Mouse (Mus musculus) erythroblast, embryonic 14.5 days (primary cell): Measurements from ENCODE around the gene Erg. TPM values are rescaled to one million over a fixed set of nuclear protein-coding genes. Genes with fewer than 3 reads are reported as not detected.

Experiments used
- H3K27me3 ChIP-seq: 2 replicates; pipeline ENCODE4 v1.6.1; 2012; ENCODE audit warnings: inconsistent platforms; ENCODE audit not compliant: control insufficient read depth
- H3K36me3 ChIP-seq: 2 replicates; pipeline ENCODE4 v1.6.1; 2012; ENCODE audit warnings: mild to moderate bottlenecking, inconsistent platforms; ENCODE audit not compliant: control insufficient read depth
- H3K4me1 ChIP-seq: 2 replicates; pipeline ENCODE4 v1.6.1; 2012; ENCODE audit warnings: inconsistent platforms; ENCODE audit not compliant: control insufficient read depth
- H3K4me3 ChIP-seq: replicated peaks from 2 replicates; pipeline ENCODE3; 2012; ENCODE audit warnings: moderate library complexity, mild to moderate bottlenecking, inconsistent platforms
- H3K9me3 ChIP-seq: 2 replicates; pipeline ENCODE4 v1.6.1; 2012; ENCODE audit warnings: low read length, inconsistent platforms, mixed read lengths; ENCODE audit not compliant: control insufficient read depth
- GATA1 ChIP-seq: IDR thresholded peaks from 2 replicates; pipeline ENCODE4 v1.6.1; 2012; ENCODE audit warnings: low read length, inconsistent platforms, mixed read lengths
- TAL1 ChIP-seq: IDR thresholded peaks from 3 replicates; pipeline ENCODE4 v1.6.1; 2012; ENCODE audit warnings: low read length, inconsistent platforms, mixed read lengths
- polyA plus RNA-seq: library from polyadenylated mRNA; stranded (reverse); fragments of >175 nt; gene quantifications from 2 replicates; pipeline ENCODE4 v1.2.3, GENCODE M21; 2012

Gene Erg
- polyA plus RNA-seq, 1 experiment = not detected

- Histone ChIP-seq H3K9me3 (peaks cover 15% of the 10 kb centered on the region), H3K36me3 (no peaks in the 10 kb centered on the region), H3K27me3 (no peaks in the 10 kb centered on the region), H3K4me3 (no peak overlapping the region), H3K4me1 (no peaks in the 10 kb centered on the region)
- no peak for TF ChIP-seq GATA1
- no peak for TF ChIP-seq TAL1
Measured at GRCm38 (mm10) chr16:95596884-95597577, 10.6 kb upstream of the Erg start.

DNA sequence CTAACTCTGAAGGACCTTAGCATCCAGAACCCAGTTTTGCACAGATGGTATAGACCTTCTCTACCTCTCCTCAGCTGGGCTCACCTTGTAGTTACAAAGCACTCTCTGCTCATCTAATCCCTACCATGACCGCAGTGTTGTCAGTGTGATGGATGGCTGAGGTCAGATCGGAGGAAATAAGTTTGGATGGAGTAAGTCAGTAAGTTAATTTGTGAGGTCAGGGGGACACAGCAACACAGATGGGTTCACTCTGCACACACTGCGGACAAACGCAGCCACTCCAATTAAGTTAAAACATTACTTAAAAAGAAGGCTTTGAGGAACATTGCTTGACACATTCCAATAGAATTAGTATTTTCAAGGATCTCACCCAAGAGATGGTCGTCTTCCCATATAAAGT lies 2.5 kb upstream of the Erg start:
- TF ChIP-seq GATA1 (no peak), TAL1 (no peak)
- no peaks in the 10 kb centered on the region for H3K36me3 ChIP-seq
- no peaks in the 10 kb centered on the region; the same call in none of the 2 replicates for H3K9me3 ChIP-seq
- H3K4me1 ChIP-seq = no peaks in the 10 kb centered on the region
- H3K27me3 ChIP-seq = peaks cover 31% of the 10 kb centered on the region
- H3K4me3 ChIP-seq = no peak overlapping the region

DNA sequence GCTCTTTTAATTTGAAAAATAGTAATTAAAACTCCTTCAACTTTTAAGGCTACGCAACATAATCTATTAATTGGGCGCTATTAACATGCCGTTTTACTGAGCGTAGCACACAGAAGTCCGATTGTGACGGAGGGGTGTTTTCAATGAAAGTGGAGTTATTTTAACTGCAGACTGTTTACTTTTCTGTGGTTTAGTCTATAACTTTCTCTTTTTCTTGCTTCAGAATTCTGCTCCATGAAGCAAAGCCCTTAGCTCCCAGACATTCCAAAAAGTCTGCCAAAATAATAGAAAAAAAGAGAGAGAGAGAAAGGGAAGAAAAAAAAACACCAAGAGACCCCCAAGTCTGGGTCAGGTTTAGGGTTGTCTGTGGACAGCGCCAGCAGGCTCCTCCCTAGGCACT lies 333 bp upstream of the Erg start:
- Histone ChIP-seq H3K4me3 (no peak overlapping the region), H3K9me3 (no peaks in the 10 kb centered on the region), H3K36me3 (no peaks in the 10 kb centered on the region), H3K27me3 (peaks cover 38% of the 10 kb centered on the region), H3K4me1 (no peaks in the 10 kb centered on the region)
- no peak for TF ChIP-seq TAL1
- TF ChIP-seq GATA1 = no peak

GRCm38 (mm10) chr16:95585541-95586310 lies 667 bp downstream of the Erg start:
- Histone ChIP-seq H3K9me3 (no peaks in the 10 kb centered on the region), H3K4me1 (no peaks in the 10 kb centered on the region), H3K4me3 (no peak overlapping the region), H3K27me3 (peaks cover 38% of the 10 kb centered on the region), H3K36me3 (no peaks in the 10 kb centered on the region)
- no peak for TF ChIP-seq TAL1
- no peak for TF ChIP-seq GATA1

DNA sequence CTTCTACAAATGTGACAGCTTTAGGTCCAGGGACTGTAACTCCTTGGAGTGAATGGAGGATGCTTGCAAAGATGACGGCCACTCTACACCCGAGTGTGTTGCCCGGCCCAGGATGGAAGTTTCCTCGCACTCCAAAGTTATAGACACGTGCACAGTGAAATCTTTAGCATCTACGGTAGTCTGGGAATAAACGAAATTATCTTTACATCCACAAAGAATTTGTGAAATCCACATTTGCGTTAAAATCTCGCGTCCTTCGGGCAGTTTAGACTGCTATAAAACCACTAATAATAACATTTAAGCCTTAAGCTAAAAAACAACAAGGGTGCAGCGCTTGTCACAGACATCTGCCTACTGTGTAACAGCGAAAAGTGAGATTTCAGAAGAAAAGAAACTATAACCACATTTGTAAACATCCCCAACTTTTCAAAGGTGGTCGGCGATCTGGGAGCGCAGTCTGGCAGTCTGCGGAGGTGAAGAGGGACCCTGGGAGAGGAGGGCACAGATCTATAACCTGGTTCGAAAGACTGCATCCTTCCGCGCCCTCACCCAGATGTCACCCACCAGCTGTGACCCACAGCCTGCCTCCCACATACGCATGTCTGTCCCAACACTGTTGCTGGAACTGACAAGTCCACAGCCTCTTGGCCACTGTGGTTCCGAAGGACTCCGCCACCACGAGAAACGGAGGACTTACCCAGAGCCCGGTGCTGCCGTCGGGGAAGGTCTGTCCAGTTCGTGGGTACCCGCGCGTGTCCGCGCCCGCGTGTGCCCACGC lies 1.5 kb downstream of the Erg start:
- Histone ChIP-seq H3K4me1 (no peaks in the 10 kb centered on the region), H3K9me3 (no peaks in the 10 kb centered on the region), H3K27me3 (peaks cover 38% of the 10 kb centered on the region), H3K4me3 (no peak overlapping the region), H3K36me3 (no peaks in the 10 kb centered on the region)
- no peak for TF ChIP-seq TAL1
- TF ChIP-seq GATA1 = no peak

DNA sequence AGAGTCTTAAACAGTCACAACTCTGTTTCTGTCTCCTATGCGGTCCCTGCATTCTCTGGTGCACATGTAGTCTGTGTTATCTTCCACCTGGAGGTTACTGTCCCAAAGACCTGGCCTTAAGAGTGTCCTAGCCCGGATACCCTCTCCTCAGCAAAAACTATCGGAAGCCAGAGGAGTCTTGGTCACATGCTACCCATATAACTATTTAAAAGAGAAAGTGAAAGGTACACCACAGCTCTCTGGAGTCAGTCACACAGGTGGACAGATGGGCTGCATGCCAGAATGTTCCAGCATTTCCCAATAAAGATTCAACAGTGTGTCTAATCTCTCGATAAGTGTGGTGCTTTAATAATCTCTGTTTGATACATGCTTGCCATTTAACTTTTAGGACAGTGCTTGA lies 7.1 kb downstream of the Erg start:
- TF ChIP-seq TAL1 = no peak
- TF ChIP-seq GATA1 = no peak
- Histone ChIP-seq H3K36me3 (no peaks in the 10 kb centered on the region), H3K4me3 (no peak overlapping the region), H3K9me3 (no peaks in the 10 kb centered on the region), H3K4me1 (no peaks in the 10 kb centered on the region), H3K27me3 (peaks cover 7% of the 10 kb centered on the region; the same call in 1 of the 2 replicates)

- no peaks in the 10 kb centered on the region for H3K27me3 ChIP-seq
- no peaks in the 10 kb centered on the region for H3K4me1 ChIP-seq
- TF ChIP-seq GATA1 (no peak), TAL1 (no peak)
- H3K9me3 ChIP-seq = peaks cover 4% of the 10 kb centered on the region; the same call in 1 of the 2 replicates
- H3K4me3 ChIP-seq = no peak overlapping the region
- no peaks in the 10 kb centered on the region for H3K36me3 ChIP-seq
Measured at GRCm38 (mm10) chr16:95573163-95573562, 13.2 kb downstream of the Erg start.

DNA sequence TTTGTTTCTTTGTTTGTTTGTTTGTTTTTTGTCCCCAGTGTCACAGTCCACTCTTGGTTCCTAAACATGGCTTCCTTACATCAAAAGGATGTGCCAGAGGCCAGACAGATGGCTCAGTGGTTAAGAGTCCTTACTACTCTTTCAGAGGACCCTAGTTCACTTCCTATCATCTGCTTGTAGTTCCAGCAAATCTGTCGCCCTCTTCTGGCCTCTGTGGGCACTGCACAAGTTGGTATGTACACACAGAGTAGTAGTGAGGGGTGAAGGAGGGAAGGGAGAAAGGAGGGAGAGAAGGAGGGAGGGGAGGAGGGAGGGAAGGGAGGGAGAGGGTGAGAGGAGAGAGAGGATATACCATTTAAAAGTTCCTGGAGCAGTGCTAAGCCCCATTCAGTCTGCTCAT lies 15.8 kb downstream of the Erg start:
- H3K27me3 ChIP-seq = no peaks in the 10 kb centered on the region
- no peak for TF ChIP-seq TAL1
- TF ChIP-seq GATA1 = no peak
- no peaks in the 10 kb centered on the region for H3K36me3 ChIP-seq
- H3K9me3 ChIP-seq = peaks cover 4% of the 10 kb centered on the region; the same call in 1 of the 2 replicates
- no peak overlapping the region for H3K4me3 ChIP-seq
- H3K4me1 ChIP-seq = no peaks in the 10 kb centered on the region

GRCm38 (mm10) chr16:95556834-95557233 lies 29.6 kb downstream of the Erg start:
- no peaks in the 10 kb centered on the region for H3K4me1 ChIP-seq
- H3K9me3 ChIP-seq = no peaks in the 10 kb centered on the region
- TF ChIP-seq GATA1 = no peak
- H3K4me3 ChIP-seq = no peak overlapping the region
- no peaks in the 10 kb centered on the region for H3K27me3 ChIP-seq
- H3K36me3 ChIP-seq = no peaks in the 10 kb centered on the region
